Mouse (Mus musculus) left cerebral cortex, postnatal 25 days (tissue): ENCODE data around the gene Pef1. TPM values are rescaled to one million over a fixed set of nuclear protein-coding genes. Genes with fewer than 3 reads are reported as not detected.

ENCODE experiments used
- DNase-seq, 2 experiments: peaks; one replicate each; pipeline ENCODE4 v3.0.0; 2022; ENCODE audit warnings: low spot score in 2 of 2, mixed read lengths in 1 of 2
- intact Hi-C: fragments of 180-260 bp; cut with DNase I; formaldehyde crosslinking; loops from one replicate; pipeline ENCODE4 v1.15.1; 2025
- total RNA-seq, 2 experiments: library from RNA; stranded (reverse); gene quantifications; 2 replicates each; pipeline ENCODE4 v1.2.3; 2021

Pef1 gene
- total RNA-seq, 2 experiments from 2014 or later, result 65.8 to 66.9 TPM

GRCm38 (mm10) chr4:130170362-130170761 lies 68.0 kb downstream of the Pef1 start:
- intact Hi-C loops, result no loop called here
- DNase-seq, result no peak

GRCm38 (mm10) chr4:130171951-130172765 lies 69.8 kb downstream of the Pef1 start:
- intact Hi-C loops, result no loop called here
- DNase-seq, result no peak

- no peak for DNase-seq
- intact Hi-C loops, result no loop called here
Measured at GRCm38 (mm10) chr4:130173060-130173822, 70.9 kb downstream of the Pef1 start.

- no peak for DNase-seq
- intact Hi-C loops, result no loop called here
Measured at GRCm38 (mm10) chr4:130173911-130174311, 71.6 kb downstream of the Pef1 start.

- no peak for DNase-seq
Measured at GRCm38 (mm10) chr4:130174335-130175031, 72.1 kb downstream of the Pef1 start.

GRCm38 (mm10) chr4:130175072-130175711 lies 72.8 kb downstream of the Pef1 start, which contains the start of gene Tinagl1:
Gene Tinagl1 (minus strand): TSS chr4:130175122.
- no peak for DNase-seq
- intact Hi-C loops, result no loop called here

More at GRCm38 (mm10) chr4:130174335-130175031, 72.1 kb downstream of the Pef1 start:
- intact Hi-C loops, result no loop called here

- no peak for DNase-seq
- intact Hi-C loops, result no loop called here
Measured at GRCm38 (mm10) chr4:130176156-130176720, 73.9 kb downstream of the Pef1 start.

GRCm38 (mm10) chr4:130177087-130177486 lies 74.7 kb downstream of the Pef1 start:
- intact Hi-C loops, result no loop called here
- DNase-seq, result no peak

GRCm38 (mm10) chr4:130177536-130177935 lies 75.2 kb downstream of the Pef1 start:
- intact Hi-C loops, result no loop called here
- DNase-seq, result no peak

Other genes with a start within 250 kb of the Pef1 start
- under 1 TPM; 0.37 TPM for gene Spocd1, start 173.3 kb upstream of the Pef1 start, total RNA-seq
- 100 to 1,000 TPM; 377 to 394 TPM for gene Adgrb2, start 117.7 kb upstream of the Pef1 start, total RNA-seq
- gene Col16a1, start 54.7 kb upstream of the Pef1 start, total RNA-seq, result 10 to 100 TPM; 15.1 to 15.7 TPM
- gene Hcrtr1, start 36.8 kb downstream of the Pef1 start, total RNA-seq, result 1 to 10 TPM; 2.2 to 2.7 TPM
- 1 to 10 TPM; 8.0 to 9.2 TPM for gene Tinagl1, start 72.6 kb downstream of the Pef1 start, total RNA-seq
- under 1 TPM in 1 of 2 experiments, not detected in 1; 0.16 TPM for gene Gm853, start 119.8 kb downstream of the Pef1 start, total RNA-seq
- 1 to 10 TPM; 4.3 to 8.6 TPM for gene Serinc2, start 176.6 kb downstream of the Pef1 start, total RNA-seq
- gene Fabp3, start 206.0 kb downstream of the Pef1 start, total RNA-seq, result 100 to 1,000 TPM; 150 to 175 TPM
- 1 to 10 TPM in 1 of 2 experiments, under 1 TPM in 1; 0.80 to 1.7 TPM for gene Gm10570, start 206.1 kb downstream of the Pef1 start, total RNA-seq